Mouse (Mus musculus): ENCODE data around the gene Anks1. TPM values are rescaled to one million over a fixed set of nuclear protein-coding genes. Genes with fewer than 3 reads are reported as not detected.

The Anks1 gene
- polyA plus RNA-seq, 1 experiment from 2014 or later: 21.4 TPM

DNA sequence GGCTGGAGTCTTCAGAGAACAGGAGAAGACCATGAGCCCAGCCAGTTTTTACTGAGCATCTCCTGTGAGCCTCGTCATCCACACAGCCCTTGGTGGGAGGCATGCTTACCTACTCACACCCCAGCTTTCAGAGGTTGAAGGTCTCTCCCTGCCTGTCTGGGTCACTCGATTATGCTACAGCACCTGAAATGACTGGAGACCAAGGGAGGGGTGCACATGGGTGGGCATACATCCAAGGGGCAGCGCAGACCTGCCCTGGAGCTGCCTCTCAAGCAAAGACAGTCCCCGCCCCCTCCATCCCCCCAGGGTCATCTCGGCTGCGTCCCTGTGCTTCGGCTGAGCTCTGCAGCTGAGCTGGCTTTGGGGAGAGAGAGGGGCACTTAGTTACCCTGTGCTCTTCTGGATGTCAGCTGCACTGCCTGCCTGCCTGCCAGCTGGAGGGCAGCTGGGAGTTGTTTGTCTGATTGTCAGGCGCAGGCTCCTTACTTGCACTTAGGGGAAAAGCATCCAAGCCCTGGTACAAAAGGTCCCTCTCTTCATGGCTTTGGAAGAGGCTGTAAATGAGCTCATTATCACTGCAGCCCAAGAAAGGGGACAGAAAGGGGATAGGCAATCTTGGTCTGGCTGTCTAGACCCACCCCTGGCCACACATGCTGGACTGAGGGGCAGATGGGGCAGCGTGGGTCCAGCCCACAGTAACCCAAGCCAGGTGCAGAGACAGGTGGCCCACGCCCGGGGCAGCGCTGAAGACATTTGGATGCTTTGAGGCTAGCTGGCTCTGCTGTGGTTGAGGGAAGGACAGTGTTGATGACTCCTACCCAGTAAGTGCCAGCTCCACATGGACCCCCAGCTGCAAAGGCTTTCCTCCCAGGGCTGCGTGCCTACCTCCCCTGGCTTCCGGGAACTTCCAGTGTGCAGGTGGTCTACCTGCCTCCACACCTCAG, 128.0 kb downstream of the Anks1 start:
- Histone ChIP-seq H3K27ac (peak overlapping the region; percentile 56), H3K27me3 (ENCODE audit: poor library complexity, severe bottlenecking) (no peaks in the 10 kb centered on the region), H3K4me1 (peaks cover 61% of the 10 kb centered on the region), H3K4me3 (no peak overlapping the region), H3K36me3 (replicated peaks) (peaks cover 30% of the 10 kb centered on the region), H3K9me3 (no peaks in the 10 kb centered on the region)
- no peak for DNase-seq (ENCODE audit: extremely low spot score, low spot score)
- WGBS: 74% methylated on average over 14 of the region's 14 CpGs

DNA sequence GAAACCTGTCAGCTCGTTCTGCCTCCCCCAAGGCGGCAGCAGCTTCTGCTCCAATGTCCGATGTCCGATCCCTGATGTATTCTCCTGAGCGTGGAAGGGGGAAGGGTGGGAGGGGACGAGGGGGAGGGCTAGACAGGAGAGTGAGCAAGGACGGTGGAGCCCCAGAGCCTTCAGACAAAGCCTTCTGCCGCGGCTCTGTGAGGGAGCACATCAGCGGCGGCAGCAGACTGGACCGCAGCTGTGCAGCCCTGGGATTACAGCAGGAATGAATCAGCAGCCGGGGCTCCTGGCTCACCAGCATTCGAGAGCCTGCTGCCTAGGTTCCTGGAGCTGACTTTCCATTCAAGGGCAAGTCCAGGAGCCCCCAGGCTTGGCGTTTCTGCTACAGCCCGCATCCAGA, 131.5 kb downstream of the Anks1 start:
- Histone ChIP-seq H3K27ac (peak overlapping the region; percentile 82), H3K36me3 (replicated peaks) (peaks cover 43% of the 10 kb centered on the region), H3K27me3 (ENCODE audit: poor library complexity, severe bottlenecking) (no peaks in the 10 kb centered on the region), H3K4me1 (peaks cover 55% of the 10 kb centered on the region), H3K4me3 (peak overlapping the region; percentile 32), H3K9me3 (no peaks in the 10 kb centered on the region)
- peak; percentile 54 for DNase-seq (ENCODE audit: extremely low spot score, low spot score)
- WGBS: 30% methylated on average over 16 of the region's 16 CpGs

DNA sequence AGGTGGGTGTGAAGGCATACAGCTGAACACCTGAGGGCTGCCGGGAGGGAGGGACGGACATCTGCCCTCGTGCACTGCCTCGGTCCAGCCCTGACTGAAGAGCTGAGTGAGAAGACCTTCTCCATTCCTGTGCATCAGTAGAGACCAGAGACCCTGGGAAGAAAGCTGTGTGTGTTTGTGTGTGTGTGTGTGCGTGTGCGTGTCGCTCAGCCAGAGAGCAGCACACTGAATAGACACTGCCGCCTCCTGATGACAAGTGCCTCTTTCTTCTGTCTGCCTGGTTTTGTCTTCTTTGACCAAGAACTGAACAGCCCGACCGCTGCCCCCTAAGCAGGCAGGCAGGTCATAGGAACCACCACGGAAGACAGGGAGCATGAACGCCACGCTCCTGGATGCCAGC, 132.2 kb downstream of the Anks1 start:
- Histone ChIP-seq H3K36me3 (replicated peaks) (peaks cover 36% of the 10 kb centered on the region), H3K4me3 (peak overlapping the region; percentile 32; the same call in 1 of the 2 replicates), H3K27me3 (ENCODE audit: poor library complexity, severe bottlenecking) (no peaks in the 10 kb centered on the region), H3K4me1 (peaks cover 55% of the 10 kb centered on the region), H3K9me3 (no peaks in the 10 kb centered on the region), H3K27ac (peak overlapping the region; percentile 82)
- no peak for DNase-seq (ENCODE audit: extremely low spot score, low spot score)
- 79% methylated on average over 13 of the region's 13 CpGs for WGBS

DNA sequence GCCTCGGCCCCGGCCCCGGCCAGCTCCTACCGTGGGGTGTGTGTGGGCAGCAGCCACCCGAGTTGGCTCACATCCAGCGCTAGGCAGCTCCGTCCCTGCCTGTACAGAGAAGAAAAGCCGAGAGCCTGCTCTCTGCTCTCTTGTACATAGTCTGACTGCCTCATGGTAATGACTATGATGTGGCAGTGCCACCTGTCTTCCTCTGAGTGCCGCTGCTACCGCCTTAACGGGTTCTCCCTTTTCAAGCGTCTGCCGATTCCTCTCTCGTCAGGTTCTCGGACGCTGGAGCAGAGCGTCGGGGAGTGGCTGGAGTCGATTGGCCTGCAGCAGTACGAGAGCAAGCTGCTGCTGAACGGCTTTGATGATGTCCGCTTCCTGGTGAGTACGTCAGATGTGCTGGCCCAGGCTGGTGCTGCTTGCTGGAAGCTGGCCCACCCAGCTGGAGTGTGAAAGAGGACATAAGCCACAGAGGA, 133.2 kb downstream of the Anks1 start:
- DNase-seq (ENCODE audit: extremely low spot score, low spot score): no peak
- Histone ChIP-seq H3K36me3 (replicated peaks) (peaks cover 41% of the 10 kb centered on the region), H3K4me3 (no peak overlapping the region; the same call in 1 of the 2 replicates), H3K4me1 (peaks cover 47% of the 10 kb centered on the region), H3K27ac (peak overlapping the region; percentile 82), H3K9me3 (no peaks in the 10 kb centered on the region), H3K27me3 (ENCODE audit: poor library complexity, severe bottlenecking) (no peaks in the 10 kb centered on the region)
- 78% methylated on average over 23 of the region's 23 CpGs for WGBS

DNA sequence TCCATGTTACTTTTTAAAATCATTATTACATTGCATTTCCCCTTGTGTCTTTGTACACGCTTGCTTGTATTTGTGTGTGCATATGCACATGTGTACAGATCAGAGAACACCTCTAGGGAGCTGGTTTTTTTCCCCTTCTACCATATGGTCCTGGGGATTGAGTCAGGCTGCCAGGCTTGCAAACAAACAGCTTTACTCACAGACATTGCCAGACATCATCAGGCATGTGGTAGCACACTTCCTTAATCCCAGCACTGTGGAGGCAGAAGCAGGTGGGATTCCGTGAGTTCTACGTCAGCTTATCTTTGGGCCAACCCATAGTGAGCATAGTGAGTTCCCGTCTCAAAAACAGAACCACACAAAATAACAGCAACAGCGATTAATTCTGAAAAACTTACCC, 137.9 kb downstream of the Anks1 start:
- Histone ChIP-seq H3K27ac (no peak overlapping the region), H3K4me3 (no peak overlapping the region), H3K27me3 (ENCODE audit: poor library complexity, severe bottlenecking) (no peaks in the 10 kb centered on the region), H3K4me1 (peaks cover 22% of the 10 kb centered on the region), H3K36me3 (replicated peaks) (peaks cover 47% of the 10 kb centered on the region), H3K9me3 (no peaks in the 10 kb centered on the region)
- DNase-seq (ENCODE audit: extremely low spot score, low spot score): no peak
- 91% methylated on average over 5 of the region's 5 CpGs for WGBS

DNA sequence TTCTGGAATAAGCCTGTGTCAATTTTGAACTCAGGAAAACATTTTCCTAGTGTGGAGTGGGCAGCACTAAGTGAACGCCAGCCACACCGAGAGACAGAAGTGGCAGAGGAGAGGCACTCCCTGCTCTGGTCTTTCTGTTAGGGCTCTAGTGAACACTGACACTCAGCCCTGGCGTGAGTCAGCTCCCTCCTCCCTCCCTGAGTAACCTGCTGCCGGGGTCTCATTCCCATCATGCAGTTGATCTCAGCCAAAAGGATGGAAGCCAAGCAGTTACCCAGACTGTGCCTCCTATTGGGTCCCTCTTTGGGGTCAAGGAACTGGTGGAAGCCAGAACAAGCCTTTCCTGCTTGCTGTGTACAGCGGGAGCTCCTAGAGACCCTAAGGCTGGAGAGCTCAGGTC, 138.4 kb downstream of the Anks1 start:
- no peak for DNase-seq (ENCODE audit: extremely low spot score, low spot score)
- H3K27me3 ChIP-seq (ENCODE audit: poor library complexity, severe bottlenecking): no peaks in the 10 kb centered on the region
- no peaks in the 10 kb centered on the region for H3K9me3 ChIP-seq
- peaks cover 17% of the 10 kb centered on the region for H3K4me1 ChIP-seq
- H3K27ac ChIP-seq: no peak overlapping the region
- no peak overlapping the region for H3K4me3 ChIP-seq
- 80% methylated on average over 5 of the region's 5 CpGs for WGBS
- H3K36me3 ChIP-seq (replicated peaks): peaks cover 49% of the 10 kb centered on the region

DNA sequence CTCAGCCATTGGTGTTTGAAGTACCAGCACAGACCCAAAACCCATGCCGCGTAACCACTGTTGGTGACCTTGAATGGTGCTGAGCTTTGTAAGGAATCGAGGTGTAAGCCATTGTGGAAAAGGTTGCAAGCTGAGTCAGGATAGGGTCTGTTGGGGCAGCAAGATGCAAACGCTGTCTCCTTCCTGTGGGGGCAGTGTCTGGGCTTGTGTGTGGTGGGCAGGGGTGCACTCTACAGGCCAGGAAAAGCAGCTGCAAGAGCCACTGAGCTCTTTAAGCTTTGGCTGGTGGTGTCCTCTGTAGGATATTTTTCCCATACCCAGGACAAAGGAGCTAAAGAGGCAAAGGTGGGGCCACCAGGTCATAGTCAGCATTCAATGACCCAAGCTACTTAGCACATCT, 139.3 kb downstream of the Anks1 start:
- H3K27me3 ChIP-seq (ENCODE audit: poor library complexity, severe bottlenecking): no peaks in the 10 kb centered on the region
- DNase-seq (ENCODE audit: extremely low spot score, low spot score): peak; percentile 37
- H3K36me3 ChIP-seq (replicated peaks): peaks cover 50% of the 10 kb centered on the region
- WGBS: 49% methylated on average over 4 of the region's 4 CpGs
- peaks cover 8% of the 10 kb centered on the region for H3K4me1 ChIP-seq
- no peaks in the 10 kb centered on the region for H3K9me3 ChIP-seq
- no peak overlapping the region for H3K4me3 ChIP-seq
- peak overlapping the region; percentile 7; the same call in 1 of the 2 replicates for H3K27ac ChIP-seq

DNA sequence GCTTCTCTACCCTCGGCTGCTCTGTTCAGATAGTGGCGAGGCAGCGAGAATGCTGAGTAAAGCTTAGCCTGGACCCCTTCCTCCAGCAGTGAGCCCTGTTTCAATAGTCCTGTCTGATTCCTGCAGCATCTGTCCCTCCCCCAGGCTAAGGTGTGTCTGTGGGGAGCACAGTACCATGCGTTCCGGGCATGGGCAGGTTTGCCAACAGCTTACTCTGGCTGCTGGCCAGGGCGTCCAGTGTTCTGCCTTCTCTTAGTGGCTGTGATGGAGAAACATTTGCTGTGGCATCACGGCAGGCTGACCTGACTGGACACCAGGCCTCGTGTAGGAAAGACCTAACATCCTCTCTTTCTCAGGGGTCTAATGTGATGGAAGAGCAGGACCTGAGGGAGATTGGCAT, 141.1 kb downstream of the Anks1 start:
- no peaks in the 10 kb centered on the region for H3K9me3 ChIP-seq
- H3K27ac ChIP-seq: no peak overlapping the region
- peaks cover 7% of the 10 kb centered on the region; the same call in 1 of the 2 replicates for H3K4me1 ChIP-seq
- WGBS: 93% methylated on average over 8 of the region's 8 CpGs
- no peak for DNase-seq (ENCODE audit: extremely low spot score, low spot score)
- no peak overlapping the region for H3K4me3 ChIP-seq
- no peaks in the 10 kb centered on the region for H3K27me3 ChIP-seq (ENCODE audit: poor library complexity, severe bottlenecking)
- H3K36me3 ChIP-seq (replicated peaks): peaks cover 64% of the 10 kb centered on the region

DNA sequence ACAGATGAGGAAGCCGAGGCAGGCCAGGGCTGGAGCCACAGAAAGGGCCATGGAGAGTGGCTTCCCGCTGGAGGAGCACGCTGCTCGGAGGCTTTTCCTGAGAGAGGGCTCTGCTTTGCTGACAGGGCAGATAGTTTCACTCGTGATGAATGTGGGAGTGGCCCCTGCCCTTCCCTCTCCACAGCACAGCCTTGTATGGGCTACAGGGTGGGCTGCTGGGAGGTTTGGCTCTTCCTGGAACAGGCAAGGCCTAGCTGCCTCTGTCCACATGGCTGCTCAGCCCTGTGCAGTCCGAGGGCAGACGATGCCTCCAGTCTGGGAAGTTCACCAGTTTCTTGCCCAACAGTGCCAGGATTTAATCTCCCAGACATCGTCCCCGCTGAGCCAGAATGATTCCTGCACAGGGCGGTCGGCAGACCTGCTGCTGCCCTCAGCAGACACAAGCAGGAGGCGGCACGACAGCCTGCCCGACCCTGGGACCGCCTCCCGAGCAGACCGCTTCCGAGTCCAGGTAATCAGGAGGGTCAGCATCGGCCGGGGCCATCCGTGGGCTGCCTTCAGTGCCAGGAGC, 143.3 kb downstream of the Anks1 start:
- Histone ChIP-seq H3K4me3 (no peak overlapping the region), H3K27ac (peak overlapping the region; percentile 58; the same call in 1 of the 2 replicates), H3K36me3 (replicated peaks) (peaks cover 59% of the 10 kb centered on the region), H3K27me3 (ENCODE audit: poor library complexity, severe bottlenecking) (no peaks in the 10 kb centered on the region), H3K9me3 (no peaks in the 10 kb centered on the region), H3K4me1 (peaks cover 7% of the 10 kb centered on the region; the same call in 1 of the 2 replicates)
- 84% methylated on average over 21 of the region's 21 CpGs for WGBS
- DNase-seq (ENCODE audit: extremely low spot score, low spot score): no peak

DNA sequence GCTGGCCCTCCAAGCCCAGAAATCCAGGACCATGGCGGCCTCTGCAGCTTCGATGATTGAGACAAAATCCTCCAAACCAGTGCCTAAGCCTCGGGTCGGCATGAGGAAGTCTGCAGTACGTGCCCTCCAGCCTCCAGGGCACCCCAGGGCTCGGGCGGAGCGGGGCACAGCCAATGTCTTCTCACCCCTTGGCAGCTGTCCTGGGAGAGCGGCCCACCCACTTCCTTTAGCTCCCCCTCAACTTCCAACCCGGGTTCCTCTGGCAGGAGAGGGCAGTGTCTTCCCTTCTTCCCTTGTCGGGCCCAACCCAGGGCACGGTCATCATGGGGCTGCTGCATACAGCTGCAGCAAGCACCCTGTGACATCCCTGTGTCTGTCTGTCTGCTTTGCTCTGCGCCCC, 149.2 kb downstream of the Anks1 start:
- Histone ChIP-seq H3K4me3 (no peak overlapping the region), H3K4me1 (peaks cover 42% of the 10 kb centered on the region), H3K27ac (0 out of 2 replicates have a peak overlapping the region, but pooled peaks have one; percentile 26), H3K27me3 (ENCODE audit: poor library complexity, severe bottlenecking) (no peaks in the 10 kb centered on the region), H3K36me3 (replicated peaks) (peaks cover 56% of the 10 kb centered on the region), H3K9me3 (no peaks in the 10 kb centered on the region)
- no peak for DNase-seq (ENCODE audit: extremely low spot score, low spot score)
- WGBS: 92% methylated on average over 13 of the region's 13 CpGs

DNA sequence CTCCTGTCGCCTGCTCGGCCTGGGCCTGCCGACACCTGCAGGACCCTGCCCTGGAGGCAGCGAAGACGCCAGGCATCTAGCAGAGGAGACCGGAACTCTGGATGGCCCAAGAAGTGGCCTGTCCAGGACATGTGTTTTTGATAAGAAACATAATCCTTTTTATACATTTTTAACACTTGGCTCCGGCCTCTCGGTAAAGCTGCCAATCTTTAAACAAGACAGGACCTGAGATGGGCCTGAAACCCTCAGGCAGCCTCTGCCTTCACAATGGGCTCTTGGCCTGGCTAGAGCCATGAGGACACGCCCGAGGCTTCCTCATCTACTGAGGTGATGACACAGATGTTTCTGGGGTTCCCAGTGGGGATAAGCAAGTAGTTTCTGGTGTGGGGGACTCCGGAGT, 151.6 kb downstream of the Anks1 start:
- Histone ChIP-seq H3K9me3 (no peaks in the 10 kb centered on the region), H3K36me3 (replicated peaks) (peaks cover 39% of the 10 kb centered on the region), H3K4me1 (peaks cover 46% of the 10 kb centered on the region), H3K27me3 (ENCODE audit: poor library complexity, severe bottlenecking) (no peaks in the 10 kb centered on the region), H3K27ac (peak overlapping the region; percentile 75), H3K4me3 (no peak overlapping the region)
- DNase-seq (ENCODE audit: extremely low spot score, low spot score): no peak
- WGBS: 76% methylated on average over 11 of the region's 11 CpGs

DNA sequence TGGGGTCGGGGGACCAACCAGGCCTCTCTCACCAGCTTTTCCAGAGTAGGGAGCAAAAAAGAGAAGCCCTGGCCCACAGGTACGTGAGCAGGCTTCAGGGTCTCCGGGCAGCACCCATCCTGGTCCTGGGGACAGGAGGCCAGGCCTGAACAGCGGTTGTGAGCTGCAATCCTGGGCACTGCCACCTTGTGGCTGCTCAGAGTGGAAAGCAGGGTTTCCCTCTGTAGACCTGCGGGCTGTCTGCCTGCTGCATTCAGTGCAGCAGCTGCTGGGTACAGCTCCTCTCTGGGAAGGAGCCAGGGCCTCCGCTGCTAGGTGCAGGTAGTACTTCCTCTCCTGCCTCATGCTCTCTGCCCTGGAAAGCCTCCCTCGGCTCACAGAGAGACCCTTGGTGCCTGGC, 152.4 kb downstream of the Anks1 start:
- H3K27ac ChIP-seq: peak overlapping the region; percentile 75
- peaks cover 39% of the 10 kb centered on the region for H3K36me3 ChIP-seq (replicated peaks)
- H3K4me3 ChIP-seq: no peak overlapping the region
- peaks cover 49% of the 10 kb centered on the region for H3K4me1 ChIP-seq
- peak; percentile 35 for DNase-seq (ENCODE audit: extremely low spot score, low spot score)
- H3K9me3 ChIP-seq: no peaks in the 10 kb centered on the region
- H3K27me3 ChIP-seq (ENCODE audit: poor library complexity, severe bottlenecking): no peaks in the 10 kb centered on the region
- 46% methylated on average over 7 of the region's 7 CpGs for WGBS

DNA sequence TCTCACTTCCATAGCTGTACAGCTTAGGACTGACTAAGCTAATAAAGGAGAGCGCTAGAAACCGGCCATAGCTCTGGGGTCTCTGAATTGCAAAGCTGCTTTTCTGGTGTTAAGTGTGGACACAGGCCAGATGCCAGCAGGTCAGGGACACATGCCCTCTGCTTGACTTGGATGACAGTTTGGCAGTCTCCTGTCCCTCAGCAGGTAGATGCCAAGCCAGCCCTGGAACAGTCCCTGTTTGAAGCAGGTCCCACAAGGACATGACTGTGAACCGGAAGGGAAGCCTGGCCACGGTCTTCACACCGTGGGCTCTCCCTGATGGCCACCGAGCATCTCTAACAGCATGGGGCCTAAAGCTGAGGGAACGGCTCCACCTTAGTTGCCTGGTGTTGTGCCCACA, 153.6 kb downstream of the Anks1 start:
- Histone ChIP-seq H3K4me1 (peaks cover 50% of the 10 kb centered on the region), H3K27me3 (ENCODE audit: poor library complexity, severe bottlenecking) (no peaks in the 10 kb centered on the region), H3K27ac (peak overlapping the region; percentile 67), H3K4me3 (no peak overlapping the region), H3K36me3 (replicated peaks) (peaks cover 34% of the 10 kb centered on the region), H3K9me3 (no peaks in the 10 kb centered on the region)
- WGBS: 68% methylated on average over 7 of the region's 7 CpGs
- no peak for DNase-seq (ENCODE audit: extremely low spot score, low spot score)

Data from forebrain, embryonic 10.5 days (tissue).